Mouse (Mus musculus): ENCODE measurements around the gene N4bp2l2. TPM values are rescaled to one million over a fixed set of nuclear protein-coding genes. Genes with fewer than 3 reads are reported as not detected.
A peak's percentile ranks its signal among the peaks of the same experiment; 100 is the strongest.

N4bp2l2 gene
- total RNA-seq, 2 experiments from 2014 or later: 82.2 to 88.5 TPM

- DNase-seq (ENCODE audit: low spot score in 2 of 2): no peak
These were observed 67.5 kb downstream of the N4bp2l2 start for GRCm38 (mm10) chr5:150598202-150599119.

GRCm38 (mm10) chr5:150597088-150597487 lies 68.9 kb downstream of the N4bp2l2 start, which contains the start of gene N4bp2l1:
N4bp2l1 (minus strand) TSS chr5:150597188.
- DNase-seq (ENCODE audit: low spot score in 2 of 2): no peak

GRCm38 (mm10) chr5:150595366-150596016 lies 70.5 kb downstream of the N4bp2l2 start:
- DNase-seq (ENCODE audit: low spot score in 2 of 2): no peak

- peak in 1 of 2 experiments; percentile 23 for DNase-seq (ENCODE audit: low spot score in 2 of 2)
These were observed 71.2 kb downstream of the N4bp2l2 start for GRCm38 (mm10) chr5:150594649-150595339.

- DNase-seq (ENCODE audit: low spot score in 2 of 2): peak; percentile 61 to 70
These were observed 72.0 kb downstream of the N4bp2l2 start for GRCm38 (mm10) chr5:150593756-150594648.

- DNase-seq (ENCODE audit: low spot score in 2 of 2): peak; percentile 48 to 60
These were observed 72.9 kb downstream of the N4bp2l2 start for GRCm38 (mm10) chr5:150592904-150593755.

GRCm38 (mm10) chr5:150592186-150592903 lies 73.6 kb downstream of the N4bp2l2 start:
- DNase-seq (ENCODE audit: low spot score in 2 of 2): no peak

GRCm38 (mm10) chr5:150589945-150590344 lies 76.0 kb downstream of the N4bp2l2 start:
- no peak for DNase-seq (ENCODE audit: low spot score in 2 of 2)

GRCm38 (mm10) chr5:150584337-150584729 lies 81.7 kb downstream of the N4bp2l2 start:
- no peak for DNase-seq (ENCODE audit: low spot score in 2 of 2)

GRCm38 (mm10) chr5:150583622-150584336 lies 82.2 kb downstream of the N4bp2l2 start:
- no peak for DNase-seq (ENCODE audit: low spot score in 2 of 2)

GRCm38 (mm10) chr5:150583181-150583580 lies 82.8 kb downstream of the N4bp2l2 start:
- DNase-seq (ENCODE audit: low spot score in 2 of 2): no peak

- DNase-seq (ENCODE audit: low spot score in 2 of 2): no peak
These were observed 84.8 kb downstream of the N4bp2l2 start for GRCm38 (mm10) chr5:150581180-150581579.

- no peak for DNase-seq (ENCODE audit: low spot score in 2 of 2)
These were observed 87.3 kb downstream of the N4bp2l2 start for GRCm38 (mm10) chr5:150578613-150579171.

- DNase-seq (ENCODE audit: low spot score in 2 of 2): no peak
These were observed 89.2 kb downstream of the N4bp2l2 start for GRCm38 (mm10) chr5:150576832-150577231.

GRCm38 (mm10) chr5:150574885-150575284 lies 91.1 kb downstream of the N4bp2l2 start:
- no peak for DNase-seq (ENCODE audit: low spot score in 2 of 2)

- no peak for DNase-seq (ENCODE audit: low spot score in 2 of 2)
These were observed 91.6 kb downstream of the N4bp2l2 start for GRCm38 (mm10) chr5:150574403-150574802.

GRCm38 (mm10) chr5:150570496-150571219 lies 95.3 kb downstream of the N4bp2l2 start:
- DNase-seq (ENCODE audit: low spot score in 2 of 2): no peak

Data from left cerebral cortex, adult 18-20 months (tissue).